Mouse (Mus musculus) T-helper 1 cell (primary cell): Measurements from ENCODE around the gene Haus2.

Experiments
- in situ Hi-C: fragments of 300-600 bp; cut with MboI, MseI; formaldehyde crosslinking; loops from one replicate; pipeline ENCODE4 v1.15.1; 2025; ENCODE audit warnings: high pct_unique_total_duplicates

Haus2 gene

DNA sequence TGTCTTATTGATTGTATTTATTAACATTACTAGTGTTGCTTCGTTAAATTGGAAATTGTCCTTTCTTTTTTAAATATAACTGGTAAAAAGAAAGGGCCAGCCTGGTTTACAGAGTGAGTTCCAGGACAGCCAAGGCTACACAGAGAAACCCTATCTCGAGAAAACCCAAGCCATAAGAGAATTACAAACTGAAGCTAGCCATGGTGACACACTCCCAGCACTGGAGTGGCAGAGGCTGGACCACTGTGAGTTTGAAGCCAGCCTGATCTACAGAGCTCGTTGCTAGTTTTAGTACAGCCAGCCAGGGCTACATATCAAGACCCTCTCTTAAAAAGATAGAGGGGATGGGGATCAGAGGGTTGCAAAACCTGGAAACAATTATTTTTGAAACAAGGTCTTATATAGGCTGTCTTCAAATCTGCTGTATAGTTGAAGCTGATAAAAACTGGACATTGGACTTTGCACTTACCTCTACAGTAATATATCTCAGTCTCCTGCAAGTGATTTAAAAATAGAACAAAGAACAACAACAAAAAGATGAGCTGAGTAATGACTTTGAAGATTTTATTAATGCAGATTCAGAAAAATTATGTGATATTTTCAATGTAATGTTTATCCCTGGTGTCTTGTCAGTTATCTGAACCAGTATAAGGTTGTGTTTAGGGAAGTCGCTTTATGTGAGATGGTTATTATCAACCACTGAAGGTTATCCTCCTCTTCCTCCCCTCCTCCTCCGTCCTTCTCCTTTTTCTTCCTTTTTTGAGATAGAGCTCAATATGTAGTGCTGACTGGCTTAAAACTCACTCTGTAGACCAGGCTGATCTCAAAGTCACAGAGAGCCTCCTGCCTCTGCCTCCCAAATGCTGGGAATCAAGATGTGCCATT, 7.3 kb downstream of the Haus2 start:
- in situ Hi-C loops: no loop called here

DNA sequence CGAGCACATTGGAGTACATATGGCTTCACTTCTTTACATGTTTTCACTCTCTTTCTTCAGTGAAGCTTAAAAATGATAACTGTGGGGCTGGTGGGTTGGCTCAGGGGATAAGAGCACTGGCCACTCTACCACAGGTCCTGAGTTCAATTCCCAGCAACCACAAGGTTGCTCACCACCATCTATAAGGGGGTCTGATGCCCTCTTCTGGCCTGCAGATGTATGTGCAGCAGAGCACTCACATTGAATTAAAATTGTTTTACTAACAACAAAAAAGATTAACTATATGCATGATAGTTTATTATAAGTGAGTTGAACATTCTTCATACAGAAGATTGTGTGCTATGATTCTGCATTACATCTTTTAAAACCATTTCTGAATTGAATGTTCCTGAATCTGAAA, 10.4 kb downstream of the Haus2 start:
- in situ Hi-C loops: no loop called here

DNA sequence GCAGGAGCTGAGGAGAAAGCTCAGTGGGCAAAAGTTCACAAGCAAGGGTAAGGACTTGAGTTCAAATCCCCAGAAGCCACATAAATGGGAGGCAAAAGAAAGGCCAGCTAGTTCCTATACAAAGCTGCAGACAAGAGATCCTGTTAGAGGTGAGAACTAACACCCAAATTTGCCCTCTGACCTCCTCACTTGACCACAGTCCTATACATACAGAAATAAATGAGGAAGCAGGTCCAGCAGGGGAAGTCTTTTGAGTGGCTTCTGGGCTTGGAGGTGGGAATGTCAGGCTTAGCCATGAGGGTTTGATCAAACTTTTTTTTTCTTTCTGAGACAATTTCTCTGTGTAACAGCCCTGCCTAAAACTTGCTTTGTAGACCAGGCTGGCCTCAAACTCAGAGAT, 13.7 kb downstream of the Haus2 start:
- in situ Hi-C loops: no loop called here

DNA sequence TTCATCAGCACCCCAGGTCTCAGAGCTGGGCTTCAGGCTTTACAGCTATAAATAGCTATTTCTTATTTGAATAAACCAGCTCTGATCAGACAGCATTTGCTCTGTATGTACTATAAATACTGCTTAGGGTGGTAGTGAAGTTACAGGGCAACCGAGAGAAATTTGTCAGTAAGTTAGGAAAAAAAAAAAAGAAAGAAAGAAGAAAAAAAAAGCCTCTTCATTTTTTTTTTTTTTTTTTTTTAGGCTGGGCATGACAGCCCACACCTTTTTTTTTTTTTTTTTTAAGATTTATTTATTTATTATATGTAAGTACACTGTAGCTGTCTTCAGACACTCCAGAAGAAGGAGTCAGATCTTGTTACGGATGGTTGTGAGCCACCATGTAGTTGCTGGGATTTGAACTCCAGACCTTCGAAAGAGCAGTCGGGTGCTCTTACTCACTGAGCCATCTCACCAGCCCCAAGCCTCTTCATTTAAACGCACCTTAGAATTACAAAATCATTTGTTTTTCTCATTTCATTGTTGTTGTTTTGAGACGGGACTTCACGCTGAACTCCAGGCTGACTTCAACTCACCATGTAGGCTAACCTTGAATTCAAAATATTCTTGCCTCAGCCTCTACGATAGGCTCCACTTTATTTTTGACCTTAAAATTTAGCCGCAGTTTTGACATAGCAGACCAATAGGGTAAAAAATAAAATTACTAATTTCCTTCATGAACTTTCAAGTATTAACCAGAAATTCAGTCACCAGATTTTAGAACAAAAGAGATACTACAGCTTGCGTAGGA, 19.1 kb downstream of the Haus2 start:
- in situ Hi-C loops: no loop called here

DNA sequence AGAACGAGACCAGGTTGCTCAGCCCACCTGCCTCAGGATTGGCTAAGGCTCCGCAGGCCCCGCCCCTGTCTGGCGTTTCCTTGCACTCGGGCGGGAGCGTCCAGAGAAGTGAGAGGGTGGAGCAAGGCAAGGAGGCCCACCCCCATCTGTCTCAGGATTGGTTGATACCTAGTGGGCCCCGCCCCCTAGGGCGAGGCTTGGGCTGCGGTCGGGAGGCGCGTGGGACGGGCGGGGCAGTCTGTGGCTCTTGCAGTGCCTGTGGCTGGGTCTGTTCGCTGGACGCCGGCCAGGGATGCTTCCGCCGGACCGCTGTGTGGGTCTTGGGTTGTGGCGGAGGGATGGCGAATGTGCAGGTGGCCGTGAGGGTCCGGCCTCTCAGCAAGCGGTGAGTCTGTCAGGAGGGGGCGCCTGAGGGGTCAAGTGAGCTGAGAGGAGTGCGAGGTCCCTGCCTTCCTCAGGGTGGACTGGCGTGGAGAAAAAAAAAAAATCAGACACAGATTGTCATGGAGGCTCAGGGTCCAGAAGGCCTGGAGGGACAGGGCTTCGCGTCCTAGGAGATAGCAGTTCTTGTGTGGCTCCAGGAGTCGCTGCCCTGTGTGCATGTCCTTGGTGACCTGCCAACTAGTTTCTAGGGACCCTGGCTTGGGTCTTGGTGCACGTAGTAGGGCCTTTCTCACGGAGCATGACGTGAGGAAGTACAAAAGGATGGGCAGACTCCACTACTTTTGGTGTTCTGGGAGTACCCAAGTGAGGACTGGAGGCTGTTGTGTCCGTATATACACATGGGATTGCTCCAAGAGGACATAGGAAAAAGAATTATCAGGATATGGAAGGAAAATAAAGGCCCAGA, 19.9 kb downstream of the Haus2 start, which contains the start of gene Stard9:
Stard9 (plus strand) TSS at position 236 of the 850 bp plus-strand sequence.
- in situ Hi-C loops: no loop called here

DNA sequence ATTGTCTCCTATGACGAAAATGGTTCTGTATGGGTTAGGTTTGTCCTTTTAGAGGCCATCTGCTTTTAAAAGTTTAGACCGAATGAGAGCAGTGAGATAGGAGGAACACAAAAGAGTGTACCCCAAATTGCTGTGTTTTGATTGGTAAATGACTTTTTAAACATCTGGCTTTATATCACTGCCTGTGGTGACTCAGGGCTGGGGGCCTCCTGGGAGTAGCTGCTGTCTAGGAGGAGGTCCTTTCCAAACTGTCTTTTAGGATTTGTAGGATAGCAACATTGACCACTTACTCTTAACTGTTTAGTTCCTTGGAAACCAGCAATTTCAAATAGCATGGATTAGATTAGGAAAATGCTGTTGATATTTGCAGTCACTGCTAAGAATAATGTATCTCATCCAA, 21.1 kb downstream of the Haus2 start:
- in situ Hi-C loops: no loop called here

DNA sequence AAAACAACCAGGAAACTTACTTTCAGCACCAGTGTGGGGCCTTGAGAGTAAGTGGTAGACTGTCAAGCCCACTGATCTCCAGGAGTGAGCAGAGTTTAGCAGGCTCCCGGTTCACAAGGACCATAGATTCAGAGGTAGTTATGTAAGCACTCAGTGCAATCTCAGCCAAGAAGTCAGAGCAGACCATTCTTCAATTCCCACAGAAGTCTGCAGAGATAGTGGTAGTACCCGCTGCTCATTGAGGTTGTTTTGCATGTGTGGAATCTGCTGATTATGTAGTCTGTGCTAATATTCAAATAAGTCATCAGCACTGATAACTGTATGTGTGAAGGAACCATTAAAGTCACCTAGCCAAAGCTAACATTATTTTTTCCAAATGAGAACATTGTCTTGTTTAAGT, 21.5 kb downstream of the Haus2 start:
- in situ Hi-C loops: no loop called here

DNA sequence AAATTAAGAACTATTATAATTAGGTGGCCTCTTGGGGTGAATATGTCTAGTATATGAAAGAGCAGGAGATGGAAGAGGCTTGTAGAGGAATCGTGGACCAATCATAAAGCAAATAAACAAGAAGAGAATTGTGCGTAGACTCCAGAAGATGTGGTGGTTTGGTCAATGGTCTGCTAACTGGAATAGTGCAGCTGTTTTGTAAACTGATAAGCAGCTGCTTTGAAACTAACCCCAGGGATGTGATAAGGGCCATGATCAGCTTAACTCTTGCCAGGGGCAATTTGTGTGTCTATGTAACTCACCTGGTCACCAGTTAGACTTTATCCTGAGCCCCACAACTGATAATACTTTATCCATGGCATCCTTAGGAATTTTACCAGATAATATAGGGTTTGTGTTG, 22.3 kb downstream of the Haus2 start:
- in situ Hi-C loops: no loop called here

DNA sequence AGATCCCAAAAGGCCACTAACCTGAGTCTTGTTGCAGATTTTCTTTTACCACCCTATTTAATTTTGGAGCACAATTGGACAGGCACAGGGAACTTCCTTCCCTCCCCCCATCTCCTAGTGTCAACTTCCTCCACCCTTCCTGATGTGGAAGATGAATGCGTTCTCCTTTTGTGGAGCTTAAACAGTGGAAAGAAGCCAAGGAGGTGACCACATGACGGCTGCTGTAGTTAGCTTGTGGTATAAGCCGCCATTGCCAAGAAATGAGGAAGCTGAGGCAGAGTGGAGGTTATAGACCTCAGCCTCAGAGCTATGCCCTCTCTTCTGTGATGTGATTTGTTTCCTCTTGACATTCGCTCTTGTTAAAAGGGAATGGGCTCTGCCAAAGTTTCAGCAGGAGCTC, 22.8 kb downstream of the Haus2 start:
- in situ Hi-C loops: no loop called here

DNA sequence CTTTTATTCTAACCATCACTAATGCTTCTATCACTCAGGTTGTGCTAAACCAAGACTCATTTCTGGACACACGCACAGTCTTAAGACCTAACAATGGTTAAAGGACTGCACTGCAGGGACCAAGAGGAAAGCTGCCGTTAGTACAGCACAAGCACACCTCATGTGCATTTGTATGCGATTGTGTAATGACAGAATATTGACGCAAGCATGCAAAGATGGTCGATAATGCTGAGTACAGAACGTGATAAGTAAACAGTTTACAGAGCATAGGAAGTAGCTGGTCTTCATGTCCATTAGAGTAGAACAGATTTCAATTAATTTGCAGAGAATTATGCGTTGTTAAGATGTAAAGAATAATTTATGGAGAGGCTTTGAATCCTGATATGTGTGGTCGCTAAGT, 31.7 kb downstream of the Haus2 start:
- in situ Hi-C loops: no loop called here

DNA sequence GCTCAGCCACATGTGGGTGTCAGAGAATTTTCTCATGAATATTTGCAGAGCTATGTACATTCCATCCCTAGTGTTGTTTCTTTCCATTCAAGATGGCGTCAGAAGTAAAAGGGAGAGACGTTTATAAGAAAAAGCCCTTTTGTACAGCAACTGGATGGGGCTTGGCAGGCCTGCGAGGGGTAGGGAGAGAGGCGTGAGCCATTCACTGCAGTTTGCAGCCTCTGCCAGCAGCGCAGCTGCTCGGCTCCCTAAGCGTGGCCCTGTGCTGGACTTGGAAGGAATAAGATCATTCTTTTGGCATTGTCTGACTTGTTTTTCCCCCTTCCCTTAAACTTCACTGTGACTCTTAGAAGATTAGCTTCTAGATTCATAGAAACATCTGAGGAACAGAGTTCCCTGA, 34.7 kb downstream of the Haus2 start:
- in situ Hi-C loops: no loop called here

DNA sequence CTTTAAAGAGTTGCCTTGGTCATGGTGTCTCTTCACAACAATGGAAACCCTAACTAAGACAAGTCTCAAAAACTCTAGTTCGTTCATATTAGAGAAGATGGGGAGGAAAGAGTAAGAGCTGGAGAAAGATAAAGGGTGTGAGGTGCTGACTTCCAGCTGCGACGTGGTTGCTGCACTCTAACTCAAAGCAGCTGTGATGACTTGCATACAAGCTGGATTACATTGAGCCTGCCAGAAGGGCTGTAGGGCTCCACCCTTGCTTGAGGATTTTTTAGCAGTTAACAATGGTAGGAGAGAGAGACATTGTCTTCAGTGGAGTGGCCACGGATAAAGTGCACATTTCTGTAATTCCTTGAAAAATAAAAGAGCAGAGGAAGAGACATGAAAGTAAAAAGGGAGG, 37.6 kb downstream of the Haus2 start:
- in situ Hi-C loops: no loop called here

DNA sequence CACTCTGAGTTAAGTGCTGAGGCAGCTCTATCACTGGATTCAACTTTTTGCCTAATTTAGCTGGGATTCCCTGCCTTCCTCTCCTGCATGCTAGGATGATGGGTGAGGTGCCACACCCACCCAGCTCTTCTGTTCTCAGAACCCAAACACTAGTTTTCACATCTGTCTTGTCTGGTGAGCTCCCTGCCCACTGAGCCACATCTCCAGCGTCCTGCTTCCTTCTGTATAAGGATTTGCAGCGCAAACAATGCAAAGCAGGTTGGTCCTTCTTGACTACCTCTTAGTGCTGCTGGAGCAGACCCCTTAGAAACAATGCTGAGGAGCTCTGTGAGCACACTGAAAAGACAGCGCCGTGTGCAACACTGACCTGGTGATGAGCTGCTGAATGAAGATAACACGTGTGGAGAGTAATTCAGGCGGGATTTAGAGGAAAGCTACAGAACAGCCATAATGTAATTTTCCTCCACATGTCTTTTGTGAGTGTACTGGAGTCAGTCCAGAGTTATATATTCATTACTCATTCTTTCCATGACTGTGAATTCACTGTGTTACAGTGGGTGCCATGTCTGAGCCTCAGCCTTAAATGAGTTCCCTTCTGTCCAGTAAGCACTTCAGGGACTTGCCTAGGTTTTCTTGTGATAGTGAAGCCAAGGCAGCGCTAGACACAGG, 43.2 kb downstream of the Haus2 start:
- in situ Hi-C loops: no loop called here

DNA sequence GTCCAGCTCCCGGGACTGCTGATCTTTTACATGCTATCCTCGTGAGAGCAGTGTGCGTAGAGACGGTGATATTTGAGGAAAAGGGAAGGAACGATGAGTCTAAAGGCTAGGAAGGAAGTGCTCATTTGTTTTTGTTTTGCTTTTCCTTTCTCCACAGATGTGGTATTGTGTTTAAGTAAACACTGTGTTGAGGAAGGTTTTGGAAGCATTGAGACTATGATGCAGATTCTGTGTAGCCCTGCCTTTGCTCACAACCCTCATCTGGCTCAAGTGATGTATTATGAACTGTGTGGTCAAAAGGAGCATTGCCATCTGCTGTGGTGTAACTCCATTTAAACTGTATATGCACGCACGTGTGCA, 43.7 kb downstream of the Haus2 start:
- in situ Hi-C loops: no loop called here

DNA sequence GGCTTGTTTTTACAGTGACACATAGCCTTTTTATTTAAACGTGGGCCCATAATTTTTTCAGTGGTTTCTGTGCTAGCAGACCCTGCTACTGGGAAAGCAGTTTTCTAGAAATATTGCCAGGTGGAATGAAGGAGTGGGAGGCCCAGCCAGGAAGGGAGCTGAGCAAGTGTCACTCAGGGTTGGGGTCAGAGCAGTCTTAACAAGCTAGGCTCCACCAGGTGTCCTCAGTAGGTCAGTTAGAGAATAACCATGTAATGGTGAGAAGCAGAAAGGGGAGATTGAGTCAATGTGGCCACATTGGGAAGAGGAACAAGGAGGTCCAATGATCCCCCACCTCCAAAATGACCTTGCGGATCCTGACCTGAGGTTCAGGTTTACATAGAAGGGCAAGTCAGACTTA, 45.5 kb downstream of the Haus2 start:
- in situ Hi-C loops: no loop called here

DNA sequence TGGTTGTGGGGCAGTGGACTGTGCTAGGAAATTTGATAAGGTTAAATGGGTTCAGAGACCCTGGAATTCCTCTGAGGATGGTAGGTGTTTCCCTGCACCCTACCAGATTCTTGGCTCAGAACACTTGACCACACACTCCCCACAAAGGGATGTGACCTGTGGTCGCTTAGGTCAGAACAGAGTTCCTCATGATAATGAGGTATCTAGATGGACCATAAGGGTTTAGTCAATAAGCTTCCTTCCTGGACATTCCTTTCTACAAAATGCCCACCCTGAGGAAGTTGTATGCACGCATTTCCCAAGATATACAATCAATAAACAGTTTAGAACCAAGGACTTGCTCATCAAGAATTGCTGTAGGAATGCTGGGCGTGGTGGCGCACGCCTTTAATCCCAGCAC, 46.7 kb downstream of the Haus2 start:
- in situ Hi-C loops: no loop called here

DNA sequence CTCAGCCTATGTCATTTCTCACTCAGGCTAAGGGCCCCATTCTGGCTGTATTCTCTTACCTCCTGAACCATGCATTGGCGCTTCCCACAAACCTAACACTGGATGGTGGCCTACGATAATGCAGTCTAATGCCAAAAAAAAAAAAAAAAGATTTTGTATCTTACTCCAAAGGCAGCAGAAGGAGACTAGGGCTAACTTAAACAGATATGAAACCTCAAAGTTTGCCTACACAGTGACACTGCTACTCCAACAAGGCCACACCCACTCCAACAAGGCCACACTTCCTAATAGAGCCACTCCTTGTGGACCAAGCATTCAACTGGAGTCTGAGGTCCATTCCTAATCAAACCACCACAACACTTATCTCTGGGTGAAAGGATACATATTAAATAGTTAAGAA, 47.5 kb downstream of the Haus2 start:
- in situ Hi-C loops: no loop called here

DNA sequence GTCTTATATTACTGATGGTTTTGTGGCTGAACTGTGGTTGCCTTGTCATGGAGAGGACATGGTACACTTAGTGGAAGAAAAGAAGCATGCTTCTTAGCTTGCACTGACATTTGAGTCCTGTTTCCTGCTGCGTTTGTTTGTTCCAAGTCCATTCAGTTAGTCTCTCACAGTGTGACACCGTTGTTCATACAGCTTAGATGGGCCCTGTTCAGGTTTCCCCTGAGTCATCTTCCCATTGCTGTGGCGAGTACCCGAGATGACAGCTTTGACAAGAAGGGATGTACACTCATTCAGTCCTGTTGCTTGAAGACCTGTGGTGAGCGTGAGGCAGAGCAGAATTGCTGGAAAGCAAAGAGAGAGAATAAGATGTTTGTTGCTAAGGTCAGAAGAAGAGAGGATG, 49.3 kb downstream of the Haus2 start:
- in situ Hi-C loops: no loop called here

DNA sequence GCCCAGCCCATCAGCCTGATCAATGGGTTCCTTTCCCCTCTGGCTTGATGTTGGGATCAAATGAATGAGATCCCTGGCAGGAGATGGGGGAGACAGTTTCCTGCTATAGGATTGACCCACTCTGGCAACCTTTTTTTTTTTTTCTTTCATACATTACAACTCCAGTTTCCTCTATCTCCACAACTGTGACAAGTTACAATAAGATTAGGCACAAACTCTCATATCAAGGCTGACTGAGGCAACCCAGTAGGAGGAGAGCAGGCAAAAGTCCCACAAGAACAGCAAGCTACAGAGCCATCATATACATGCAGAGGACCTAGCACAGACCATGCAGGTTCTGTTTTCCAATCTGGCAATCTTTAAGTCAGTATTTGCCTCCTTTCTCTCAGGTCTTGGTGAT, 50.1 kb downstream of the Haus2 start:
- in situ Hi-C loops: no loop called here

DNA sequence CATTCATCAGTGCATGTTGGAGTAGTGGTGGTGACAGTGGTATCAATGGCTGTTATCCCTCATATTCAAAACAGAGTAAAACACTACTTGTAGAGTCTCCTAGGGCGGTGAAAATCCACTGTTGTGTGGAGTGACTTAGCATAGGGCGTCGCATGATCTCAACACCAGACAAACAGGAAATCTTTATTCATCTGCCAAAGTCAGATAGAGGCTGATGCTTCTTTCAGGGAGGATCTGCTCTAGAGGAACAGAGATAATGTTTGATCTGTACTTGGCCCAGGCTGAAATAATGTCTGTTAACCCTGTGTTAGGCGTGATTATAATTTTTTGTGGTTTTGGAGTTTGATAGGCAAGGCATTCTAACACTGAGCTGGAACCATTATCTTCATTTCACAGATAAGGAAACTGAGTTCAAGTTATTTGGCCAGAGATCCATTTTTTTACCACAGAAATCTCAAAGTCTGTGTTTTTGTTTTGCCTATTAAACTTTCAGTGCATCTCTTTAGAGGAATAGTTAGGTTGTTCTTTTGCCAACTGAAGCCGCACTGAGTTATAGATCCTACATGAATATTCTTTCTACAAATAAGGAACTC, 51.4 kb downstream of the Haus2 start:
- in situ Hi-C loops: no loop called here

DNA sequence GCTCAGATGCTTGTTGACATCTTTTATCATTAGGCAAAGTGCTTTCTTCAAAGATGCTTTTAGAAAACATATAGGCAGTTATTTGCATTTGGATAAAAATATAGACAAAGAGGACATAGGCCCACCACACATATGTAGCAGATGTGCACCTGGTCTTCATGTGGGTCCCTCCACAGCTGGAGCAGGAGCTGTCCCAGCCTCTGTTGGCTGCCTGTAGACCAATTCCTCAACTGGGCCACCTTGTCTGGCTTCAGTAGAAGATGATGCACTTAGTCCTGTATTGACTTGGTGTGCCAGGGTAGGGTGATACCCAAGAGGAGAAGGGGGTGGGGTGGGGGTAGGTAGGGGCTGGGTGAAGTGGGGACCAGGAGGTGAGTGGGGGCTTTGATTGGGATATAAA, 53.6 kb downstream of the Haus2 start:
- in situ Hi-C loops: no loop called here
